Mouse (Mus musculus): Measurements from ENCODE around the gene Ralbp1.

Ralbp1 gene

GRCm38 (mm10) chr17:65896016-65896415 lies 10.4 kb upstream of the Ralbp1 start:
- DNase-seq (ENCODE audit: low read depth): no peak

GRCm38 (mm10) chr17:65889476-65889875 lies 3.9 kb upstream of the Ralbp1 start:
- no peak for DNase-seq (ENCODE audit: low read depth)

- no peak for DNase-seq (ENCODE audit: low read depth)
Observed at GRCm38 (mm10) chr17:65886571-65886970, 973 bp upstream of the Ralbp1 start.

DNA sequence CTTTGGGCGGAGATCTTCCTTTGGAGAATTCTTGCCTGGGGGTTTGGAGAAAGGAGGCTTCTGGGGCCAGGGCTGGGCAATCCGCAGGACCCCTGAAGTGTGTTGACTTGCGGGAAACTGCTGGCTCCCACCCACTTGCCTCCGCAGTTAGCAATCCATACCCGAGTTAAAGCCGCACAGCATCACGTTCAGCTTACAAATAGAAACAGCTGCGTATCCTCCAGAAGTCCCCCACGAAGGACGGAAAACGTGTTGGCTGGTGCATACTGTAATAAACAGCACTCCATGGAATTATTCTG lies 251 bp downstream of the Ralbp1 start:
- DNase-seq (ENCODE audit: low read depth): no peak

GRCm38 (mm10) chr17:65884691-65885397 lies 754 bp downstream of the Ralbp1 start:
- peak; percentile 99 for DNase-seq (ENCODE audit: low read depth)

DNA sequence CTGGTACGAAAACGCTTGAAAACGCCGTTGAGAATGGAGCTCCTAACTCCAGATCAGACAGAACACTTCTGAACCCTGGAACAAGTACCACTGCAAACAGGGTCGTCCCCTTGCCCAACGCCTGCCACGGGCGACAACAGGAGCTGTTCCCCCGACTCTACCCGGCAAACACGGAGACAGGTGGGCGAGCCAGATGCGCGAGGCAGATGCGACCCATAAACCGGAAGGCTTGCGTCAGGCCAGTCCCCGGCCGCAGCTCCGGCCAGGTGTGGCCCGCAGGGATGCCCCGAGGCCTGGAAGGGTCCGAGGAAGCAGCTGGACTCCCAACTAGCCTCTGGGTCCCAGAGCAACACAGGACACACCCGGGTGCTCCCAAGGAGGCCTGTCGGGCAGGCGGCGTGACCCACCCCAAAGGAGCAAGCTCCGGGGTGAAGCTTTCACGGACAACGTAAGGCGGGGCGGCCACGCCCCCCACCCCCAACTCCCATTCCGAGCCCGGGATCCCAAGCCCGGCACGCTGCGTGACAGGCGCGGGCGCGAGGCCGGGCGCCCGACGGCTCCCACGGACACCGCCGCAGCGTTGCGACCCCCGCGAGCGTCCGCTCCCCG lies 1.4 kb downstream of the Ralbp1 start:
- no peak for DNase-seq (ENCODE audit: low read depth)

DNA sequence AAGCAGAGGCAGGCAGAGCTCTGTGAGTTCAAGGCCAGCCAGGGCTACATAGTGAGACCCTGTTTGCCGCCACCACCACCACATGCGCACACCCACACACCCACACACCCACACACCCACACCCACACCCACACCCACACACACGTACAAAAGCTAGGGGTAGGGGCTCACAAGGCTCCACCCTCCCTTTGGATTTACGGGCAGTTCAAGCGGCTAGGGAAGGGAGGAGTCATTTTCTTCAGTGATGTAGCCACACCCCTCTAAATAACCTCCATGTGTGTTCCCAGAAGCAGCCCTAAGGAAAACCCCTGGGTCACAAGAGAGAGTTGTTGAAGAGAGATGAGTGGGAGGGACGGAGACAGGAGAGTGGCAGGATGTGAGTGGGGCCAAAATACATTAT lies 8.6 kb downstream of the Ralbp1 start:
- DNase-seq (ENCODE audit: low read depth): no peak

DNA sequence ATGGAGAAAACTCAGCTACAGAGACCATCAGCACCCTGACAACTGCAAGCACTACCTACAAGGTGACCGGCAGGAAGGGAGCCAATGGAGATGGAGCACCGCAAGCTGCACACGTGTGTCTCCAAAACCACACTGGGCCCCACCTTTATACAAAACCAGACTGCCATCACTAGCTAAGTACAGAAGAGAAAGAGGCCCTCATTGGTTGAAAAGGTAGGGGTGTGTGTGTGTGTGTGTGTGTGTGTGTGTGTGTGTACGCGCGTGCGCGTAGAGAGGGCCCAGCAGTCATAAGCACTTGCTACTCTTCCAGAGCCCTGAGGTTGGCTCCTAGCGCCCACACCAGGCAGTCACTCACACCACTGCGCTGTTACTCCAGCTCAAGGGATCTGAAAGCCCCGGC lies 11.8 kb downstream of the Ralbp1 start:
- DNase-seq (ENCODE audit: low read depth): no peak

- DNase-seq (ENCODE audit: low read depth): no peak
Observed at GRCm38 (mm10) chr17:65873156-65873555, 12.4 kb downstream of the Ralbp1 start.

- DNase-seq (ENCODE audit: low read depth): peak; percentile 48
Observed at GRCm38 (mm10) chr17:65872652-65873051, 12.9 kb downstream of the Ralbp1 start.

- no peak for DNase-seq (ENCODE audit: low read depth)
Observed at GRCm38 (mm10) chr17:65872051-65872450, 13.5 kb downstream of the Ralbp1 start.

- DNase-seq (ENCODE audit: low read depth): no peak
Observed at GRCm38 (mm10) chr17:65871641-65872041, 14.0 kb downstream of the Ralbp1 start.

GRCm38 (mm10) chr17:65870146-65870545 lies 15.5 kb downstream of the Ralbp1 start:
- DNase-seq (ENCODE audit: low read depth): peak; percentile 75

- DNase-seq (ENCODE audit: low read depth): no peak
Observed at GRCm38 (mm10) chr17:65869720-65870119, 15.9 kb downstream of the Ralbp1 start.

DNA sequence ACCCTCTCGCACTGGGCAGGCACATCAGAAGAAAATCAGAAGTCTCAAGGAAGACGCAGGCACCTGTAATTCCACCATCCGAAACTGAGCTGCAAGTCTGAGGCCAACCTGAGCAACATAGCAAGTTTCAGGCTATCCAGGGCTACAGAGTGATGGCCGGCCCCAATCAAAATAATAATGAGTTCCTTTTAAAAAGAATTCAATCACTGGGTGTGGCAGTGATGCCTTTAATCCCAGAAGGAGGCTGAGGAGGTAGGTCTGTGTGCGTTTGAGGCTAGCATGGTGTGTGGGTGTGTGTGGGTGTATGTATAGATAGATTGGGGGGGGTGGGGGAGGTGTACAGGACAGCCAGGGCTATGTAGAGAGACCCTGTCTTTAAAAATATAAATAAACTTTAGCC lies 17.6 kb downstream of the Ralbp1 start:
- DNase-seq (ENCODE audit: low read depth): no peak

DNA sequence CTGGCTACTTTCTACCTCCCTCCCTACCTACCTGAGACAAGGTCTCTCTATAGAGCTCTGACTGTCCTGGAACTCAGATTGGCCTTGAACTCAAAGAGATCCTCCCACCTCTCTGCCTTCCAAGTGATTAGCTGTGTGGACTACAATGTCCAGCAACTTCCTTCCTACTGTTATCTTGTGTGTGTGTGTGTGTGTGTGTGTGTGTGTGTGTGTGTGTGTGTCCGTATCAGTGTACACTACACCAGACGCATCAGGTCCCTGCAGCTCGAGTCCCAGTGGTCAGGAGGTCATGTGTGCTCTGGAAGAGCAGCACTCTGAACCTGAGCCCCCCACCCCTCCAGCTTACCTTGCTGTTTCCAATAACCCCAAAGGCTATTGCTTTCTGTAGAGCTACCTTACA lies 19.4 kb downstream of the Ralbp1 start:
- DNase-seq (ENCODE audit: low read depth): no peak

GRCm38 (mm10) chr17:65865265-65865664 lies 20.3 kb downstream of the Ralbp1 start:
- no peak for DNase-seq (ENCODE audit: low read depth)

GRCm38 (mm10) chr17:65864742-65865141 lies 20.9 kb downstream of the Ralbp1 start:
- DNase-seq (ENCODE audit: low read depth): peak; percentile 44

DNA sequence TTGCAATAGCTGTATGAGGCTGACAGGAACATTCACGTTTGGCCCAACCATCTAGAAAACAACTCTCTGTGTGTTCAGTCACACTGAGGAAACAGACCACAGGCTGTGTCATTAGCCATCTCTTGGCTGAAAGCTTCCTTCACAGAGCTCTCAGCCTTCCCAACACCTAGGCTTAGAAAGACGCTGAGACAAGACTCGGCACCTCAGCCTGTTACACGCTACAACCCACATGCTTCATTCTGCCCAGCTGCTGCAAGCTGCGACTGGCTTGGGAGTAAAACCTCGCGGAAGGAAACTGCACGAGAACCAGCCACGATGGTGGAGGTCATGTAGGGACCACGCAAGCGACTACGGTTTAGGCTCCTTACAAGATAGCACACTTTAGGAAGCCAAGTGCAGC lies 21.8 kb downstream of the Ralbp1 start:
- no peak for DNase-seq (ENCODE audit: low read depth)

- peak; percentile 44 for DNase-seq (ENCODE audit: low read depth)
Observed at GRCm38 (mm10) chr17:65862579-65862978, 23.0 kb downstream of the Ralbp1 start.

GRCm38 (mm10) chr17:65857617-65858016 lies 28.0 kb downstream of the Ralbp1 start:
- DNase-seq (ENCODE audit: low read depth): peak; percentile 39

DNA sequence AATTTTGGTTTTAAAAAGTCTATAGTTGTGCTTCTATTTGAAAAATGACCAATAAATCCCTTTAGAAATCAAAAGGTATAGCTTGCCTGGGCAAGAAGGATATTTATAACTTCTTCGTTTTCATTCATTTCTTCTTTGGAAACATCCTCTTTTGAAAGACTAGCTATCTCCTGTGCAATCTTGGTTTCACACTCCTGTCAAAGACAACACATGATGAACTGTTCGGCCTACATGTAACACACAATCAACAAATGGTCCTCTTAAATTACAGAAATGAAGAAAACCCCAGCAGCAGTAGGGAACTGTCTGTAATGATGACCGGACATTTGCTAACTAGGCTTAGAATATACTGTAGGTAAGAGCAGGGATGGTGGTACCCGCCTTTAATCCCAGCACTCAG lies 31.6 kb downstream of the Ralbp1 start:
- no peak for DNase-seq (ENCODE audit: low read depth)

DNA sequence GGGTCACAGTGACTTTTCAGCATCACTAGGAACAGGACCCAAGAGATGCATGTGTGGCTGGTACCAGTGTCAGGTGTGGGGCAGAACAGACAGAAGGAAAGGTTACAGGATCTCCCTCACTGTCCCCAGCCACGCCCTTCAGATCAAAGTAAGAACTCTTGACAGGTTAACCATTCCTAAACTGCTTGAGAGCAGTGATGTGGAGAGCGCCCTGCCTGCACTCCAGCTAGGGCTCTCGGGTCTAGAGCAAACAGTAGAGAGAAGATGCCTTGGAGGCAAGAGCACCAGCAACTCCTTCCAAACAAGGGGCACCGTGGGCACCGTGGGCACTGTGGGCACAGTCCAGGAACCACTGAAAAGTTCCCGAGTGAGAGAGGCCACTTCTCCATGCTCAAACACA lies 32.3 kb downstream of the Ralbp1 start:
- no peak for DNase-seq (ENCODE audit: low read depth)

DNA sequence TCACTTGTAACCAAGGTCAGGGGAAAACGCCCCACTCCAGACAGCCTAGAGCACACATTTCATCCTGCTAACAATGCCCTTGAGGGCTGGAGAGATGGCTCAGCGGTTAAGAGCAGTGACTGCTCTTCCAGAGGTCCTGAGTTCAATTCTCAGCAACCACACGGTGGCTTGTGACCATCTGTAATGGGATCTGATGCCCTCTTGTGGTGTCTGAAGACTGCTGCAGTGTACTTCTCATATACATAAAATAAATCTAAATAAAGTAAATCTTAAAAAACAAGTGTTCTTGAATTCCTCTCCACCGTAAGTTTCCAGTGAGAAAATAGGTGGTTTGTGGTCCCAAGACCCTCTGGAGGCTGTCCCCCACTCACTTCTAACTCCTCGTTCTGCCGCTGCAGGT lies 33.8 kb downstream of the Ralbp1 start:
- DNase-seq (ENCODE audit: low read depth): no peak
